Mouse (Mus musculus) lung, embryonic 16.5 days (tissue): ENCODE data around the gene Sqstm1. TPM values are rescaled to one million over a fixed set of nuclear protein-coding genes. Genes with fewer than 3 reads are reported as not detected.
A peak's percentile ranks its signal among the peaks of the same experiment; 100 is the strongest.
"Not testable (repeated sequence)": the region's sequence is repeated elsewhere in the genome, so short reads cannot be mapped to it uniquely, and the experiment has no call there.

Experiments used
- ATAC-seq: fragments of 200-750 bp; cut with Nextera tagmentation; 2 replicates; pipeline ENCODE4 v1.8.0; 2017; ENCODE audit warnings: low read depth, mild to moderate bottlenecking, moderate library complexity
- H3K27ac ChIP-seq: fragments of 300-500 bp; sonication (generic); 2 replicates; pipeline ENCODE4 v1.5.1; 2014; ENCODE audit warnings: mild to moderate bottlenecking, control low read depth, low read length
- H3K27me3 ChIP-seq: fragments of 300-500 bp; sonication (generic); 2 replicates; pipeline ENCODE4 v1.6.1; 2014; ENCODE audit warnings: low read depth, low read length, mixed read lengths; ENCODE audit not compliant: control insufficient read depth, insufficient read depth
- H3K36me3 ChIP-seq: fragments of 300-500 bp; sonication (generic); 2 replicates; pipeline ENCODE4 v1.6.1; 2014; ENCODE audit warnings: low read length; ENCODE audit not compliant: control insufficient read depth, insufficient read depth
- H3K4me1 ChIP-seq: fragments of 300-500 bp; sonication (generic); replicated peaks from 2 replicates; pipeline ENCODE4 v1.6.1; 2014; ENCODE audit warnings: low read length, mixed read lengths; ENCODE audit not compliant: control insufficient read depth, insufficient read depth
- H3K4me2 ChIP-seq: fragments of 300-500 bp; sonication (generic); 2 replicates; pipeline ENCODE4 v1.6.1; 2014; ENCODE audit warnings: low read depth, low read length, control low read depth
- H3K4me3 ChIP-seq: fragments of 300-500 bp; sonication (generic); 2 replicates; pipeline ENCODE4 v1.5.1; 2014; ENCODE audit warnings: mild to moderate bottlenecking, low read length, control low read depth
- H3K9ac ChIP-seq: fragments of 300-500 bp; sonication (generic); 2 replicates; pipeline ENCODE4 v1.6.1; 2014; ENCODE audit warnings: low read length, control low read depth
- H3K9me3 ChIP-seq: fragments of 300-500 bp; sonication (generic); 2 replicates; pipeline ENCODE4 v1.6.1; 2016; ENCODE audit warnings: low read length; ENCODE audit not compliant: control insufficient read depth
- WGBS: fragments of 180-500 bp; shearing (Covaris S2); extraction: QIAGEN DNeasy Blood & Tissue Kit; methylation state at CpG from one replicate; pipeline ENCODE4 v1.1.7; 2014; 5-methylcytosine and 5-hydroxymethylcytosine counted together
- polyA plus RNA-seq: library from polyadenylated mRNA; unstranded; fragments of >200 nt; fragmentation: Nextera tagmentation; extraction: Ambion mirVana; gene quantifications from 2 replicates; pipeline ENCODE4 v1.2.1, GENCODE M21; 2015

The Sqstm1 gene
- polyA plus RNA-seq, 1 experiment from 2014 or later: 257 TPM

DNA sequence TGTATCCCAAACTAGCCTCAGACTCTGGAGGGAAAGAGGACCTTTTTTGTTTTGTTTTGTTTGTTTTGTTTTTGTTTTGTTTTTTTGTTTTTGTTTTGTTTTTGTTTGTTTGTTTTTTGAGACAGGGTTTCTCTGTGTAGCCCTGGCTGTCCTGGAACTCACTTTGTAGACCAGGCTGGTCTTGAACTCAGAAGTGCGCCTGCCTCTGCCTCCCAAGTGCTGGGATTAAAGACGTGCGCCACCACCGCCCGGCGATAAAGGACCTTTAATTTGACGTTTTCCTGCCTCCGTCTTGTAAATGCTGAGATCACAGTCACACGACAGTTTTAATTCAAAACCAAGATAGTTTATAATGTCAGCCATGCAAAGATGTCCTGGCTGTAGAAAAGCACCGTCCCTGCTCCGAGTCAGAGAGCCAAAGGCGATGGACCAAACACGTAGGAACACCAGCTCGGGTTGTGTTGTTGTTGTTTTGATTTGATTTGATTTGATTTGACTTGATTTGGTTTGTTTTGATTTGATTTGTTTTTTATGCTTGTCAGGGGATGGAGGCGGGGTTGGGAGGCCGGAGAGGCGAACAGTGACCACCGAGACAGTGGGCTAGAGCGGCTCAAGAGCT lies 36.4 kb downstream of the Sqstm1 start, which contains the start of gene Mrnip:
TSS of gene Mrnip (plus strand) at position 334 of the 619 bp plus-strand sequence.
- WGBS: 4% methylated on average over 19 of the region's 19 CpGs
- Histone ChIP-seq H3K27ac (peak within 1 kb of the TSS; percentile 28; the same call in 1 of the 2 replicates), H3K9ac (peak within 1 kb of the TSS; percentile 73), H3K4me3 (peak within 1 kb of the TSS; percentile 63), H3K4me2 (peak within 1 kb of the TSS; percentile 84), H3K36me3 (peaks cover 15% of the 10 kb centered on the region), H3K4me1 (peaks cover 11% of the 10 kb centered on the region)
- not testable (repeated sequence) for H3K27me3 ChIP-seq, H3K9me3 ChIP-seq
- peak; percentile 40 for ATAC-seq

DNA sequence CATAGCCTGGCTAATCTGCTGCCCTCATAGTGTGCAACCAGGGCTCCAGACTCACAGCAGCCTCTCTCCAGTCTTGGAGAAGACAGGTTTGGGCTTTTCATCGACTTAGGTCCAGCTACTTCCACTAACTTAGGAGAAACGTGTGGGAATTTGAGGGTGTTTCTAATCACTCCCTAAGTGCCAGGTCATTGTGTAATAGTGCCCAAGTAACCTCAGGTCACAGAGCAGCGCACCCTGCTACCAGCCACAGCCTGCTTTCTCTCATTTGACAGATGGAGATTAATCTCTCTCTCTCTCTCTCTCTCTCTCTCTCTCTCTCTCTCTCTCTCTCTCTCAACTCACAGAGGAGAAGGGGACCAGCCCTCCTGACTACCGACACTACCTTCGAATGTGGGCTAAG lies 42.3 kb downstream of the Sqstm1 start:
- Histone ChIP-seq H3K27ac (no peak overlapping the region), H3K9ac (no peak overlapping the region), H3K4me2 (no peak overlapping the region), H3K9me3 (no peaks in the 10 kb centered on the region), H3K4me3 (no peak overlapping the region), H3K4me1 (no peaks in the 10 kb centered on the region), H3K27me3 (no peaks in the 10 kb centered on the region), H3K36me3 (peaks cover 33% of the 10 kb centered on the region)
- no peak for ATAC-seq
- 78% methylated on average over 5 of the region's 5 CpGs for whole genome bisulfite sequencing

DNA sequence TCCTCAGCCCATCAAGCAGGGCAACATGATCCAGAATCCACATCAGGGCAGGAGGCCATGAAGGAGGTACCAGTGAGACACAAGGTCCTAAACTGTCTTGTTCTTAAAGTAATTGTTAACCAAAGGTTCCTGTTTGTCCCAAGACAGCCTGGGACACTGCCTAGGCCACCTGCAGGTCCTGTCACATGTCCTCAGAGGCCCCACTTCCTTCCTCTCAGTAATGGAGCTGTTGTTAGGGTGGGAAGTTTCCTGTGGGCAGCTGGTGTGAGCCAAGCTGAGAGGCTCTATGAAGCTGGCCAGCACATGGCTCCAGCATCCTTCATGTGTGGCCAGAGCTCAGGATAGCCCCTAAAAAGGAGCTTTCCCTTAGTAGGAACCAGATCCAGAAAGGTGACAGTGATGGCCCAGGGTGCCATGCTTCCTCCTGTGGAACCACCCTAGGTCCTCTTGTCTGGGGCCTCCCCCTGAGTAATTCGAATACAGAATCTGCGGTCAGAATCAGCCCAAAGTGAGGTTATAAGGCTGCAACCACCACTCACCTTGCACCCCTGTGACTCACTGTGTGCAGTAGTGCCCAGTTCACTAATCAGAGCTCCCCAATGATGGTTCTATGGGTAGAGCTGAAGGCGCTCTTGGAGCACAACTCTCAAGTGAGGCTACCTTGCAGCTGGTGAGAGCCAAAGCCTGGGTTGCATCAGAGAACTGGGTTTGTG lies 48.1 kb downstream of the Sqstm1 start:
- Histone ChIP-seq H3K4me3 (no peak overlapping the region), H3K9me3 (no peaks in the 10 kb centered on the region), H3K4me2 (no peak overlapping the region), H3K4me1 (no peaks in the 10 kb centered on the region), H3K36me3 (peaks cover 39% of the 10 kb centered on the region), H3K27me3 (no peaks in the 10 kb centered on the region), H3K9ac (no peak overlapping the region), H3K27ac (peak overlapping the region; percentile 57)
- 92% methylated on average over 3 of the region's 3 CpGs for WGBS
- ATAC-seq: peak; percentile 64

DNA sequence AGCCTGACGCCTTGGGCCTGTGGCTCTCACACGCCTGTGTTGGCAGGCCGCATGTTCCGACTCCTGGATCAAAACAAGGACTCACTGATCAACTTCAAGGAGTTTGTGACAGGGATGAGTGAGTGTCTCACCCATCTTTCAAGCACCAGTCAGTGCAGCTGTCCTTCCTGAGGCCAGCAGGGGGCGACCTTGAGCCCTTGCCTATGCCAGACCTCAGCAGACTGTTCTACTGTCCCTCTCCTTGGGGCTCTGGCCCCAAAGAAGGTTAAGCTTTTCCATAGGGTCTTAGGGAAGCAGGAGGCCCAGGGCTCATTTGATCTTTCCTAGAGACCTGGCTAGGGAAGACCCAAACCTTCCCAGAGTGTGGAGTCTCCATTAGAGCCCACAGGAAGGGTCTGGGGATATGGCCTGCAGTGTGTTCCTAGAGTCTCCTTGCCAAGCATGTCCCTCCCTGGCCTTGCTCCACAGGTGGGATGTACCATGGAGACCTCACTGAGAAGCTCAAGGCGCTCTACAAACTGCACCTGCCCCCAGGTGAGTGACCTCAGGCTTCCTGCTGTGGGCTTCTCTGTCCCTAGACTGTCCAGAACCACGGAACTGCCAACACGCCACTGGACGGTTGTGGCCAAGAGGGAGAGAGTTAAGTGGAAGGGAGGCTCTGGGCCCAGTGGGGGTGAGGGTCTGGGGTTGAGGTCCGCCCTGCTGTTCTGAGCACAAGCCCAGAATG lies 48.9 kb downstream of the Sqstm1 start:
- Histone ChIP-seq H3K9me3 (no peaks in the 10 kb centered on the region), H3K9ac (no peak overlapping the region), H3K4me3 (no peak overlapping the region), H3K36me3 (peaks cover 46% of the 10 kb centered on the region), H3K27ac (peak overlapping the region; percentile 57), H3K4me1 (no peaks in the 10 kb centered on the region), H3K4me2 (no peak overlapping the region), H3K27me3 (no peaks in the 10 kb centered on the region)
- 58% methylated on average over 10 of the region's 10 CpGs for WGBS
- ATAC-seq: peak; percentile 64

DNA sequence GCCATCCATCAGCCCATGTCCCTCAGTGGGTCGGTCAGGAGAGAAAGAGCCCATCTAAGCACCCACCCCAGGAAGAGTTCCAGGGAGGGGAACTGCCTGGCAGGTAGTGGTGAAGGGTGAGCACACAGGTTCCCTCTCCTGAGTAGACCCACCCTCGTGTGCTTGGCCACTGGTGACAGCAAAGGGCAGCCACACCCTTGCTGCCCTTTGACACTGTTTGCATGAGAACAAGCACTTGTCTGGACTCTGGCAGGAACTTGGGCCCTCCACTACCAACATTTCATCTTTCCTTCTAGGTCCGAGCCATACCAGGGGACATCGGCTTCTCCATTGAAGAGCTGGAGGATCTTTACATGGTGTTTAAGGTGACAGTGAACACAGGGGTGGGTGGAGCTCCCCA lies 51.3 kb downstream of the Sqstm1 start:
- 60% methylated on average over 4 of the region's 4 CpGs for WGBS
- Histone ChIP-seq H3K9ac (no peak overlapping the region), H3K4me1 (no peaks in the 10 kb centered on the region), H3K36me3 (peaks cover 49% of the 10 kb centered on the region), H3K27ac (no peak overlapping the region), H3K4me3 (no peak overlapping the region), H3K4me2 (no peak overlapping the region), H3K9me3 (no peaks in the 10 kb centered on the region), H3K27me3 (no peaks in the 10 kb centered on the region)
- ATAC-seq: no peak

DNA sequence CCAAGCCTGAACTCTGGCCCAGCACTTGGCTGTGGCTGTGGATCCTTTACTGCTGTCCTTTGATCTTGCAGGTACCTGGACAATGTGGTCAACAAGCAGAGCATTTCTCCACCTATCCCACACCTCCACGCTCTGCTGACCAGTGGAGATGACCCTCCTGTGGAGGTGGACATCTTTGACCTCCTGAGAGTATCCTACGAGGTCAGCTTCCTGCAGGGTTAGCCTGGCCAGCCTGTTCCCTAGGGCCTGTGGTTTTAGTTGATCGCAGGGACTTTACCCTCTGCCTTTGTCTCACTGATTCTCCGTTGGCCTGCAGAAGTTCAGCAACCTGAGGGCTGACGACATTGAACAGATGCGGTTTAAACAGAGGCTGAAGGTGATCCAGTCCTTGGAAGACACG lies 52.3 kb downstream of the Sqstm1 start:
- H3K4me1 ChIP-seq: no peaks in the 10 kb centered on the region
- H3K4me2 ChIP-seq: no peak overlapping the region
- 92% methylated on average over 7 of the region's 7 CpGs for WGBS
- peaks cover 44% of the 10 kb centered on the region for H3K36me3 ChIP-seq
- no peak overlapping the region for H3K4me3 ChIP-seq
- no peaks in the 10 kb centered on the region for H3K9me3 ChIP-seq
- H3K27me3 ChIP-seq: no peaks in the 10 kb centered on the region
- no peak overlapping the region for H3K27ac ChIP-seq
- H3K9ac ChIP-seq: no peak overlapping the region
- no peak for ATAC-seq

DNA sequence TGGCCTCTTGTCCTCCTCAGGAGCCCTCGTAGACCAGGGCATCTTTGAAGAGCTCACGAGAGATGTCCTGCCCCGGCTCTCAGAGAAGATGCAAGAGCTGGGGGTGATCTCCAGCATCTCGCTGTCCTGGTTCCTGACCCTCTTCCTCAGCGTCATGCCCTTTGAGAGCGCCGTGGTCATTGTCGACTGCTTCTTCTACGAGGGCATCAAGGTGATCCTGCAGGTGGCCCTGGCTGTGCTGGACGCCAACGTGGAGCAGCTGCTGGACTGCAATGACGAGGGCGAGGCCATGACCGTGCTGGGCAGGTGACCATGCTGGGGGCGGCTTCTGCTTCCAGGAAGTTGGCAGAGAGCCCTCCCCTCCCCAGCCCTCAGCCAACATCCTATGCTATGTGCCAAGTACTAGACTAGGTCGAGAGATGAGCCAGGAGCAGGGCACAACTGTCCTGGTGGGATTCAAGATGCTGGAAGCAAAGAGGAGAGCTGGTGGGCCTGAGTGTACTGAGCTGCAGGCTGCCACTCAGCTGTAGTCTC lies 53.8 kb downstream of the Sqstm1 start:
- 88% methylated on average over 16 of the region's 16 CpGs for WGBS
- ATAC-seq: no peak
- H3K27ac ChIP-seq: no peak overlapping the region

DNA sequence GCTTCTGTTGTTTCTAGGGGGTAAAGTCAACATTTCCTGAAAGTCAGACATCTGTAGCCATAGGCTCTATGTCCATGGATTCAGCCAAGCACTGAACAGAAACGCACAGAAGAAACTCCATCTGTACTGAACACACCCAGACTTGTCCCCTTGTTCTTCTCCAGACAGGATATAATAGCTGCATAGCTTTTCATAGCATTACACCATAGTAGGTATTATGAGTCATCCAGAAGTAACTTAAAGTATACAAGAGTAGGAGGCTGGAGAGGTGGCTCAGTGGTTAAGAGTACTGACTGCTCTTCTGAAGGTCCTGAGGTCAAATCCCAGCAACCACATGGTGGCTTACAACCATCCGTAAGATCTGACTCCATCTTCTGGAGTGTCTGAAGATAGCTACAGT lies 54.8 kb downstream of the Sqstm1 start:
- H3K27ac ChIP-seq: no peak overlapping the region
- no peaks in the 10 kb centered on the region for H3K9me3 ChIP-seq
- WGBS: 92% methylated on average over 2 of the region's 2 CpGs
- H3K36me3 ChIP-seq: peaks cover 53% of the 10 kb centered on the region
- H3K9ac ChIP-seq: no peak overlapping the region
- no peak overlapping the region for H3K4me2 ChIP-seq
- no peak for ATAC-seq
- no peaks in the 10 kb centered on the region for H3K27me3 ChIP-seq
- no peak overlapping the region for H3K4me3 ChIP-seq
- no peaks in the 10 kb centered on the region for H3K4me1 ChIP-seq

More for the DNA sequence above, 53.8 kb downstream of the Sqstm1 start:
- Histone ChIP-seq H3K9me3 (no peaks in the 10 kb centered on the region), H3K9ac (no peak overlapping the region), H3K36me3 (peaks cover 47% of the 10 kb centered on the region), H3K4me3 (no peak overlapping the region), H3K27me3 (no peaks in the 10 kb centered on the region), H3K4me2 (no peak overlapping the region), H3K4me1 (no peaks in the 10 kb centered on the region)
